18 mouse cellular contexts compared by ENCODE assay signal in genomic region chr17:73839086-73839835, GRCm38 (mm10). TPM values are rescaled to one million over a fixed set of nuclear protein-coding genes. Genes with fewer than 3 reads are reported as not detected.
DNase-seq lines count a peak whose midpoint lies in the region; ATAC-seq and TF ChIP-seq lines count a peak whose summit lies in the region.
"Had no signal": no experiment of that assay in that cellular context is flagged by ENCODE, and none has a peak within 500 bp of the region (broad histone marks: within the 10 kb centered on the region; RNA-seq: fewer than 3 reads in every experiment).

No protein-coding gene starts in this region.

- H3K27ac ChIP-seq in heart, adult 2 months: no peak overlapping the region
- H3K27ac ChIP-seq in heart, embryonic 16.5 days (ENCODE audit: low read length): peak overlapping the region; percentile 15; the same call in 1 of the 2 replicates
- no peak overlapping the region for H3K27ac ChIP-seq in forebrain, embryonic 16.5 days (ENCODE audit: low read length)
- no peak overlapping the region for H3K27ac ChIP-seq in midbrain, embryonic 15.5 days
- H3K27ac ChIP-seq: embryonic facial prominence, embryonic 12.5 days; forebrain, embryonic 15.5 days; hindbrain, embryonic 10.5 days; hindbrain, embryonic 14.5 days had no signal

- no peaks in the 10 kb centered on the region for H3K4me1 ChIP-seq in heart, adult 2 months (ENCODE audit: control insufficient read depth, insufficient read depth, low read length)
- H3K4me1 ChIP-seq in heart, embryonic 16.5 days (ENCODE audit: control insufficient read depth, insufficient read depth, low read length): peaks cover 11% of the 10 kb centered on the region
- H3K4me1 ChIP-seq in forebrain, embryonic 16.5 days (replicated peaks; ENCODE audit: control insufficient read depth, insufficient read depth, low read length): no peaks in the 10 kb centered on the region
- H3K4me1 ChIP-seq in midbrain, embryonic 15.5 days: no peaks in the 10 kb centered on the region
- H3K4me1 ChIP-seq: embryonic facial prominence, embryonic 12.5 days; forebrain, embryonic 15.5 days; hindbrain, embryonic 10.5 days had no signal

- DNase-seq in heart, adult 11 months: peak; percentile 68
- DNase-seq in heart, adult 2 months: no peak
- no peak for DNase-seq in heart, postnatal 4 days
- peak; percentile 12 for DNase-seq in thymus, postnatal 0 days (ENCODE audit: low spot score)
- no peak for DNase-seq in thymus, adult 18-20 months
- DNase-seq: adrenal gland, adult 2 months; adrenal gland, postnatal 25 days; cerebellum, adult 2 months; cerebellum, postnatal 25 days; gastrocnemius, postnatal 10 days had no signal

- H3K79me2 ChIP-seq in heart, adult 2 months (replicated peaks; ENCODE audit: control insufficient read depth, insufficient read depth, low read length): no peaks in the 10 kb centered on the region

- H3K4me2 ChIP-seq in heart, embryonic 16.5 days (ENCODE audit: low read depth, low read length): no peak overlapping the region
- H3K4me2 ChIP-seq in forebrain, embryonic 16.5 days (ENCODE audit: low read length): no peak overlapping the region
- H3K4me2 ChIP-seq in midbrain, embryonic 15.5 days: no peak overlapping the region
- H3K4me2 ChIP-seq: embryonic facial prominence, embryonic 12.5 days; forebrain, embryonic 15.5 days; hindbrain, embryonic 14.5 days had no signal

- no peak for TF ChIP-seq CTCF in heart, adult 2 months (IDR thresholded peaks at IDR 0.05)

- no peaks in the 10 kb centered on the region for H3K36me3 ChIP-seq in heart, adult 2 months (ENCODE audit: control insufficient read depth, insufficient read depth, low read length)
- no peaks in the 10 kb centered on the region for H3K36me3 ChIP-seq in heart, embryonic 16.5 days (ENCODE audit: control insufficient read depth, insufficient read depth)
- no peaks in the 10 kb centered on the region for H3K36me3 ChIP-seq in forebrain, embryonic 16.5 days (ENCODE audit: control insufficient read depth, insufficient read depth)
- no peaks in the 10 kb centered on the region for H3K36me3 ChIP-seq in midbrain, embryonic 15.5 days (replicated peaks)
- H3K36me3 ChIP-seq: embryonic facial prominence, embryonic 12.5 days; forebrain, embryonic 15.5 days; hindbrain, embryonic 10.5 days had no signal

- no peak overlapping the region for H3K9ac ChIP-seq in heart, adult 2 months (ENCODE audit: low read depth, low read length)
- H3K9ac ChIP-seq in heart, embryonic 16.5 days (ENCODE audit: low read length): no peak overlapping the region
- no peak overlapping the region for H3K9ac ChIP-seq in forebrain, embryonic 16.5 days (replicated peaks; ENCODE audit: low read depth, low read length)
- H3K9ac ChIP-seq in midbrain, embryonic 15.5 days: no peak overlapping the region
- H3K9ac ChIP-seq: embryonic facial prominence, embryonic 12.5 days; forebrain, embryonic 15.5 days; hindbrain, embryonic 14.5 days had no signal

- no peak overlapping the region for H3K4me3 ChIP-seq in heart, adult 2 months
- no peak overlapping the region for H3K4me3 ChIP-seq in heart, embryonic 16.5 days (ENCODE audit: low read length)
- H3K4me3 ChIP-seq in forebrain, embryonic 16.5 days (replicated peaks; ENCODE audit: low read length): no peak overlapping the region
- H3K4me3 ChIP-seq in midbrain, embryonic 15.5 days: no peak overlapping the region
- H3K4me3 ChIP-seq: embryonic facial prominence, embryonic 12.5 days; forebrain, embryonic 15.5 days; hindbrain, embryonic 10.5 days had no signal

- ATAC-seq in heart, embryonic 16.5 days (replicated peaks; ENCODE audit: extremely low read depth, insufficient read depth, low FRiP score): no peak
- no peak for ATAC-seq in forebrain, embryonic 16.5 days
- ATAC-seq in midbrain, embryonic 15.5 days (replicated peaks): no peak
- ATAC-seq: forebrain, embryonic 15.5 days had no signal

- no peak for TF ChIP-seq EP300 in heart, adult 2 months (IDR thresholded peaks at IDR 0.05; ENCODE audit: insufficient read depth, low read depth, low read length)

- intact Hi-C loops in heart, adult 2 months (cut with DNase I): no loop called here

- H3K27me3 ChIP-seq in heart, adult 2 months (ENCODE audit: control insufficient read depth, insufficient read depth, low read length): no peaks in the 10 kb centered on the region
- no peaks in the 10 kb centered on the region for H3K27me3 ChIP-seq in heart, embryonic 16.5 days (ENCODE audit: control insufficient read depth, insufficient read depth, low read length)
- H3K27me3 ChIP-seq in forebrain, embryonic 16.5 days (replicated peaks; ENCODE audit: control insufficient read depth, insufficient read depth, low read length): no peaks in the 10 kb centered on the region
- H3K27me3 ChIP-seq in midbrain, embryonic 15.5 days (replicated peaks): no peaks in the 10 kb centered on the region
- H3K27me3 ChIP-seq: CH12.LX; embryonic facial prominence, embryonic 12.5 days; forebrain, embryonic 15.5 days had no signal

- WGBS in heart, adult 2 months: 33% methylated on average over 3 of the region's 3 CpGs
- WGBS in heart, embryonic 16.5 days: 32% methylated on average over 3 of the region's 3 CpGs
- WGBS in forebrain, embryonic 16.5 days: 36% methylated on average over 3 of the region's 3 CpGs
- 71% methylated on average over 3 of the region's 3 CpGs for WGBS in midbrain, embryonic 15.5 days

- no peak for TF ChIP-seq POLR2A in heart, adult 2 months (IDR thresholded peaks at IDR 0.05; ENCODE audit: insufficient read depth, low read depth, low read length)

- H3K9me3 ChIP-seq in heart, embryonic 16.5 days (replicated peaks; ENCODE audit: control insufficient read depth, low read length): no peaks in the 10 kb centered on the region
- no peaks in the 10 kb centered on the region for H3K9me3 ChIP-seq in forebrain, embryonic 16.5 days (ENCODE audit: control insufficient read depth, low read length)
- no peaks in the 10 kb centered on the region for H3K9me3 ChIP-seq in midbrain, embryonic 15.5 days
- H3K9me3 ChIP-seq: embryonic facial prominence, embryonic 12.5 days; forebrain, embryonic 15.5 days; hindbrain, embryonic 10.5 days had no signal

RNA-seq across cellular contexts. Expression of gene Ehd3, which starts 35.3 kb away (rescaled TPM):
- total RNA-seq in heart, adult 2 months (2021): 1 to 10 TPM; 2.9 to 3.4 TPM
- polyA plus RNA-seq in heart, adult 2 months (2012; rRNA removed): 3.2 and 3.5 TPM in 2 replicates
- polyA plus RNA-seq in heart, embryonic 16.5 days (2015; fragmentation: Nextera tagmentation; extraction: Ambion mirVana): 2.7 and 3.1 TPM in 2 replicates
- total RNA-seq in heart, postnatal 4 days (2021): 1 to 10 TPM; 2.9 to 3.8 TPM
- 3.7 and 4.6 TPM in 2 replicates for polyA plus RNA-seq in thymus, postnatal 0 days (2015; fragmentation: Nextera tagmentation; extraction: Ambion mirVana)
- polyA plus RNA-seq in forebrain, embryonic 16.5 days (2015; fragmentation: Nextera tagmentation; extraction: Ambion mirVana): 12.2 and 12.8 TPM in 2 replicates
- polyA plus RNA-seq in midbrain, embryonic 15.5 days (2015; fragmentation: Nextera tagmentation; extraction: Ambion mirVana): 20.2 and 22.2 TPM in 2 replicates

Comparison
In these comparisons a context has a peak if more than half of its experiments do, and no peak if none do; other contexts are left out.
1. DNase-seq: peak in heart, adult 11 months (single experiment) and thymus, postnatal 0 days (single experiment); none in heart, adult 2 months (0 of 2), heart, postnatal 4 days (single experiment) and thymus, adult 18-20 months (0 of 2).